Mouse (Mus musculus) heart, embryonic 15.5 days (tissue): ENCODE data around the gene Blvra. TPM values are rescaled to one million over a fixed set of nuclear protein-coding genes. Genes with fewer than 3 reads are reported as not detected.
"Not testable (repeated sequence)": the region's sequence is repeated elsewhere in the genome, so short reads cannot be mapped to it uniquely, and the experiment has no call there.

Source experiments
- ATAC-seq: fragments of 200-750 bp; cut with Nextera tagmentation; replicated peaks from 2 replicates; pipeline ENCODE4 v1.8.0; 2017; ENCODE audit warnings: low read depth, moderate TSS enrichment; ENCODE audit not compliant: insufficient number of reproducible peaks, insufficient read depth, low FRiP score
- H3K27ac ChIP-seq: fragments of 300-500 bp; sonication (generic); 2 replicates; pipeline ENCODE4 v1.5.1; 2015; ENCODE audit warnings: mild to moderate bottlenecking, inconsistent platforms
- H3K27me3 ChIP-seq: fragments of 300-500 bp; sonication (generic); 2 replicates; pipeline ENCODE4 v1.6.1; 2015; ENCODE audit warnings: inconsistent platforms
- H3K36me3 ChIP-seq: fragments of 300-500 bp; sonication (generic); 2 replicates; pipeline ENCODE4 v1.6.1; 2015; ENCODE audit warnings: mild to moderate bottlenecking, inconsistent platforms
- H3K4me1 ChIP-seq: fragments of 300-500 bp; sonication (generic); replicated peaks from 2 replicates; pipeline ENCODE4 v1.6.1; 2015; ENCODE audit warnings: inconsistent platforms
- H3K4me2 ChIP-seq: fragments of 300-500 bp; sonication (generic); 2 replicates; pipeline ENCODE4 v1.6.1; 2015; ENCODE audit warnings: inconsistent platforms, mild to moderate bottlenecking, moderate library complexity
- H3K4me3 ChIP-seq: fragments of 300-500 bp; sonication (generic); 2 replicates; pipeline ENCODE4 v1.5.1; 2015; ENCODE audit warnings: mild to moderate bottlenecking, inconsistent platforms
- H3K9ac ChIP-seq: fragments of 300-500 bp; sonication (generic); 2 replicates; pipeline ENCODE4 v1.6.1; 2015; ENCODE audit warnings: mild to moderate bottlenecking, inconsistent platforms
- H3K9me3 ChIP-seq: fragments of 300-500 bp; sonication (generic); replicated peaks from 2 replicates; pipeline ENCODE4 v1.6.1; 2016; ENCODE audit warnings: inconsistent platforms
- WGBS: fragments of 180-500 bp; shearing (Covaris S2); methylation state at CpG from one replicate; pipeline ENCODE4 v1.1.7; 2015; ENCODE audit warnings: mixed read lengths; 5-methylcytosine and 5-hydroxymethylcytosine counted together
- polyA plus RNA-seq: library from polyadenylated mRNA; unstranded; fragments of >200 nt; fragmentation: Nextera tagmentation; extraction: Ambion mirVana; gene quantifications from 2 replicates; pipeline ENCODE4 v1.2.1, GENCODE M21; 2015

Gene Blvra
- 42.0 and 44.0 TPM in 2 replicates for polyA plus RNA-seq

DNA sequence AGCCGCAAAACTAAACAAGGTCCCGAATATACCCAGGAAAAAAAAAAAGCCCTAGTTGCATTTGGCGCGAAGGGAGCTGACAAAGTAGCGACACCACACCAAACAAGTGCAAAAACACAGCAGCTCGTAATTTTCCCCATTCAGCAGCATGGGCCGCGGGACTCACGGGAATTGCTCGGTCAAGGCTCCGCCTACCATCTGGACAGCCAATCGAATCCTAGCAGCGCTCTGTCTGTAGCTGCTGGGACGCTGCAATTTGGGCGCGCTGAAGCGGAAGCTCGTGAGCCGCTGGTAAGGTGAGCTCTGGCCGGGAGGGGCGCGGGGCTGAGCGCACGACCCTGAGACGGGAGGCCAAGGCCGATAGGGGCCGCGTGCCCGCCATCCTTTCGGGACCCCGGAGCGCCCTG lies at the start of gene Blvra:
Blvra (plus strand) TSS at position 231 of the 407 bp plus-strand sequence.
- Histone ChIP-seq H3K27ac (peak within 1 kb of the TSS; percentile 82), H3K27me3 (no peaks in the 10 kb centered on the region), H3K36me3 (peaks cover 14% of the 10 kb centered on the region), H3K9me3 (no peaks in the 10 kb centered on the region), H3K4me2 (peak within 1 kb of the TSS; percentile 74), H3K9ac (peak within 1 kb of the TSS; percentile 72), H3K4me1 (peaks cover 13% of the 10 kb centered on the region), H3K4me3 (peak within 1 kb of the TSS; percentile 91)
- peak; percentile 99 for ATAC-seq
- WGBS = under 1% methylated on average over 32 of the region's 32 CpGs

DNA sequence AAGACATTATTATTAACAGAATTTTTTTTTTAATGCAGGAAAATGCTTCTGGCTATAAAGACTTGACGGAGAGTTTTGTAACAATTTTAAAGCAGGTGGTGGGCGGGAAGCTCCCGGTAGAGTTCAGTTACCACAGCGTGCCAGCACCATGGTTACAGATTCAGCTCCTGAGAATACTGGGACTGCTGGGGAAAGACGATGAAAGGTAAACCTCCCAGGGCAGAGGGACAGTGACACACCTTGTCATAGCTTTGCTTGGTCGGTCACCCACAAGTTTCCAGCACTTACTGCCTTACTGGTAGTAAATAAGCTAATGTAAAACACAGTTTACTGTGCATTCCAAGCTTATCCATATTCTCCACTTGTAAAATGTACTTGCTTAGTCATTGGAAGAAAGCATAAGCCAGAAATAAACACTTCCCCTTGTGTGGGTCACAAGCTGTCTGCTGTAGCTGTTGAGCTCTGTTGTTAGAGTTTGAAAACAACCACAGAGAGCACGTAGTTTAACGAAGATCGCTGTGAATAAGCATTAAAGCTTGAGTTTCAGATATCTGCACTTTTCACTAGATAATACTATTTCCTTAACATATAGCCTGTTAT lies 35.4 kb upstream of the Blvra start:
- Histone ChIP-seq H3K9ac (no peak overlapping the region), H3K4me2 (no peak overlapping the region), H3K27me3 (no peaks in the 10 kb centered on the region), H3K27ac (no peak overlapping the region), H3K9me3 (no peaks in the 10 kb centered on the region), H3K4me3 (no peak overlapping the region), H3K4me1 (no peaks in the 10 kb centered on the region), H3K36me3 (peaks cover 38% of the 10 kb centered on the region)
- no peak for ATAC-seq
- WGBS = 92% methylated on average over 9 of the region's 9 CpGs

DNA sequence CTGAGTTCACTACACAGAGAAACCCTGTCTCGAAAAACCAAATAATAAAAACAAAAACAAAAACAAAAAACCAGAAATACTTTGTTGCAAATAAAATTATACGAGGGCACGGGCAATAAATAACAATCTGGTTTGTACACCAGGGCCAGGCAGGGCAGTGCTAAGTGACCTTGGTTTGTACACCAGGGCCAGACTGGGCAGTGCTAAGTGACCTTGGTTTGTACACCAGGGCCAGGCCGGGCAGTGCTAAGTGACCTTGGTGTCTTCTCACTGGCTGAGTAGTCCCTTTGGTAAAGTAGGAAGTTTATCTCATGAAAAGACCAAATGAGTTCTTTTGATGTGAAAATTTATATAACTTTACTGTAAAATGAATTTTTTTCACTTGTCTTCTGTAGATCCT lies 33.2 kb upstream of the Blvra start:
- no peak overlapping the region for H3K27ac ChIP-seq
- 85% methylated on average over 4 of the region's 4 CpGs for WGBS
- peaks cover 36% of the 10 kb centered on the region for H3K36me3 ChIP-seq
- H3K9ac ChIP-seq = no peak overlapping the region
- H3K4me2 ChIP-seq = no peak overlapping the region
- ATAC-seq = no peak
- no peaks in the 10 kb centered on the region for H3K9me3 ChIP-seq
- H3K27me3 ChIP-seq = no peaks in the 10 kb centered on the region
- H3K4me1 ChIP-seq = no peaks in the 10 kb centered on the region
- no peak overlapping the region for H3K4me3 ChIP-seq

DNA sequence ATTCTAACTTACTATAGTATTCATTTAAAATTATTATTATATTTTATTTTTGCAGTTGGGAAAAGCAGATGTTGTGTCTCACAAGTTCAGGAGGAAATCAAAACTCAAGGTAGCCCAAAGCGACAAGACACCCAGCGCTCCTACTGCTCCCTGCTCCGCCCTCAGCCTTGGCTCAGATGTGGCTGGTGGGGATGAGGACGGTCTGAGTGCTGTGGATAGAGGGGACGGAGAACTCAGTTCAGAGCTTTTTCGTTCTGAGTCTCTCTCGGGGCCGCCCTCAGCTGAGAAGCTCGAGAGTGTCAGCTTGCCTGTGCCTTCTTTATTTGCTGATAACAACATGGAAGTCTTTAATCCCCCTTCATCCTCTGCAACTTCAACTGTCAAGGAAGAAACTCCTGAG lies 9.0 kb upstream of the Blvra start:
- no peak overlapping the region for H3K9ac ChIP-seq
- no peak for ATAC-seq
- H3K4me1 ChIP-seq = no peaks in the 10 kb centered on the region
- no peaks in the 10 kb centered on the region for H3K9me3 ChIP-seq
- H3K36me3 ChIP-seq = peaks cover 53% of the 10 kb centered on the region
- H3K4me3 ChIP-seq = no peak overlapping the region
- no peaks in the 10 kb centered on the region for H3K27me3 ChIP-seq
- no peak overlapping the region for H3K27ac ChIP-seq
- WGBS = 92% methylated on average over 9 of the region's 9 CpGs
- no peak overlapping the region for H3K4me2 ChIP-seq

DNA sequence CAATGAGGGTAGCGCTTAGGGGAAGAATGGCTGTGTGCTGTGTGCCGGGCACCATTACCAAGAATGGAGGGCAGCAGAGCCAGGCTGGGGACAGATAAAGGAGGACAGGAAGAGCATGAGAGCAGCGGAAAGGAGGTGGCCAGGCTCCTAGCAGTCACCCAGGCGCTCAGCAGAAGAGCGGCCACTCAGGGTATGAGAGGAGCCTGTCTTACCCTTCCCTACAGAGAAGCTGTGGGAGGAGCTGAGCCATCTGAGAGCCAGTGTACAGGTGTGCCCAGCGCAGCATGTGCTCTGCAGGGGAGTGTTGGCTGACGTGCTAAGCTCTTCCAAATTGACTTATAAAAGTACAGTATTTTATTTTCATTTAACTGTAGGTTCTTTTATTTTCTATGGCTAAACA lies 1.7 kb upstream of the Blvra start:
- no peak for ATAC-seq
- Histone ChIP-seq H3K27ac (no peak overlapping the region), H3K27me3 (no peaks in the 10 kb centered on the region), H3K4me3 (no peak overlapping the region), H3K9ac (no peak overlapping the region), H3K4me1 (peaks cover 13% of the 10 kb centered on the region), H3K9me3 (no peaks in the 10 kb centered on the region), H3K4me2 (no peak overlapping the region), H3K36me3 (peaks cover 14% of the 10 kb centered on the region)
- 78% methylated on average over 7 of the region's 7 CpGs for WGBS

DNA sequence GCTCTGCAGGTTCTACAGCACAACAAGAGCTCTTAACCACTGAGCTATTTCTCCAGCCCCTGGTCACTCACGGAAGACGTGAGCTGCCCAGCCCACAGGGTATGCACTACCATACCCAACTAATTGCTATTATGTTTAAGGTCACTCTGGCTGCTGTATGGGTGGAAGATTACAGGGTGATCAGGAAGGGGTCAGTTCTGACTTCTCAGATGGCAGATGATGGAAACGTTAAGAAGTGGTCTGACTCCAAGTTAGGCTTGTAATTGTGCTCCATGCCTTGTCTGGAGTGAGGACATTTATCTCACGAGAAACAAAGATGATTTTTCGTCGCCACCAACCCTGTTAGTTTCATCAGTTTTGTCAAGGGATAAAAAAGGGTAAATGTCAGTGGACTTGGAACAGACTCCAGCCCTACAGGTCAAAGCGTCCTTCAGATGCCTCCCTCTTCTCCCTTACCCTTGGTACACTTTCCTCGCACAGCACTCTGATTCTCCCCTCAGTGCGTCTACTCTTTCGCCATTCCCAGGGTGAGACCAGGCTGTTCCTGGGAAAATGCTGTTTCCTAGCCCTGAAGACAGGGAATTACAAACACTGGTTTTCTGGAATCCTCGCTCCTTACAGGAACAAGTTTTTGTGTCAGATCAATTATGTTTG lies 557 bp upstream of the Blvra start:
- Histone ChIP-seq H3K27me3 (no peaks in the 10 kb centered on the region), H3K9me3 (no peaks in the 10 kb centered on the region), H3K27ac (peak overlapping the region; percentile 82), H3K9ac (peak overlapping the region; percentile 72), H3K4me2 (peak overlapping the region; percentile 74), H3K4me1 (peaks cover 13% of the 10 kb centered on the region), H3K36me3 (peaks cover 14% of the 10 kb centered on the region), H3K4me3 (peak overlapping the region; percentile 91)
- ATAC-seq = no peak
- 16% methylated on average over 11 of the region's 11 CpGs for WGBS

DNA sequence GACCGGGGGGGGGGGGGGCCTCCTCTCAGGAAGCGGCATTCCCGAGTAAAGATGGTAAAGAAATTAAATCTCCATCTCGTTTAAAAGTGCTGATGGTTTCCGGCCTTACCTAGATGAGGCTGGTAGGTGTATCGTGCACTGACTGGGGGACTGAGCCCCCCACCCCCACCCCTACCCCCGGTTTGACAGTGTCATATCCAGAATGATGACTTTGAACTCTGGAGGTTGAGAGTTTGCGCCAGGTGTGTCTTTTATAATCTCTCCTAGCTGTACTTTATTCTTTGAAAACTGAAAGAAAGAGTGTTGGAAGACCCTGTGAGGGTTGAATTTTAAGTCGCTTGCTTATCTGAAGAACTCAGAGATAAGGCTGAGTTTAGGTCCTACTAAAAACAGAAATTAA lies 414 bp downstream of the Blvra start:
- no peaks in the 10 kb centered on the region for H3K9me3 ChIP-seq
- H3K27ac ChIP-seq = peak overlapping the region; percentile 82
- H3K4me2 ChIP-seq = peak overlapping the region; percentile 74
- ATAC-seq = peak; percentile 36; the same call in 1 of the 2 replicates
- H3K36me3 ChIP-seq = peaks cover 11% of the 10 kb centered on the region
- peak overlapping the region; percentile 91 for H3K4me3 ChIP-seq
- H3K4me1 ChIP-seq = peaks cover 13% of the 10 kb centered on the region
- H3K9ac ChIP-seq = peak overlapping the region; percentile 72
- 8% methylated on average over 9 of the region's 9 CpGs for WGBS
- no peaks in the 10 kb centered on the region for H3K27me3 ChIP-seq

DNA sequence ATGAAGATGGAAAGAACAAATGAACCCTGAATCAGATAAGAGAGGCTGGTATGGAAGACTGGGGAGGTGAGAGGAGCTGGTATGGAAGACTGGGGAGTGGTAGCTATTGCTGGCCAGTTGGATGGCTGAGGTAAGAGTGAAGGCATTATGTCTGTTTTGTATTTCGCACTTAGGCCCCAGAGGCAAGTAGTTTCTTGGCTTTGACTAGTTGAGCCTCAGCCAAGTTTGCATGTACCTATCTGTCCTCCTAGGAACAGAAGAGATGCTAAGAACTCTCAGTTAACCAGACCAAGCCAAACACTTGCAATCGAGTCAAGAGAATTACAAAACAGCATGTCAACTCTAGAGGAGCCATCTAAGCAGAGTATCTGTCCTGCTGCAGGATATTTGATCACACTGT lies 3.7 kb downstream of the Blvra start:
- 95% methylated on average over 2 of the region's 2 CpGs for WGBS
- ATAC-seq = no peak
- H3K27ac ChIP-seq = no peak overlapping the region

DNA sequence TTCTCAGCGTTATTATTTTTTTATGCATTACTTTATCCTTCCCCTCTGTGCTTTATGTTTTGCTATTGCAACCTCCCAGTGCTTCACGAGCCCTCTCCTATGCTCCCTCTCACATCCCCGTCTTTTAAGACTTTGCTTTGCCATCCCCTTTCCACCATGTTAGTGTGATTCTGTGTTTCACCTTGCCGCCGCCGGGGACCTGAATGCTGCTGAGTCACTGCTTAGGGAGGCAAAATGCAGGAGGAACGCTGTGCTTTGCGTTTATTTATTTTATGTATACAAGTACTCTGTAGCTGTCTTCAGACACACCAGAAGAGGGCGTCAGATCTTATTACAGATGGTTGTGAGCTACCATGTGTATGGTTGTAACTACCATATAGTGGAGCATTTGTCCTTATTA lies 7.1 kb downstream of the Blvra start:
- H3K9me3 ChIP-seq = no peaks in the 10 kb centered on the region
- ATAC-seq = no peak
- no peak overlapping the region for H3K4me3 ChIP-seq
- H3K36me3 ChIP-seq = no peaks in the 10 kb centered on the region
- H3K4me2 ChIP-seq = no peak overlapping the region
- no peaks in the 10 kb centered on the region for H3K4me1 ChIP-seq
- H3K9ac ChIP-seq = no peak overlapping the region
- no peaks in the 10 kb centered on the region for H3K27me3 ChIP-seq
- no peak overlapping the region for H3K27ac ChIP-seq
- WGBS = 77% methylated on average over 9 of the region's 9 CpGs

More for the DNA sequence above, 3.7 kb downstream of the Blvra start:
- Histone ChIP-seq H3K27me3 (no peaks in the 10 kb centered on the region), H3K4me1 (peaks cover 13% of the 10 kb centered on the region), H3K4me3 (no peak overlapping the region), H3K9ac (no peak overlapping the region), H3K4me2 (no peak overlapping the region), H3K9me3 (no peaks in the 10 kb centered on the region), H3K36me3 (no peaks in the 10 kb centered on the region)

DNA sequence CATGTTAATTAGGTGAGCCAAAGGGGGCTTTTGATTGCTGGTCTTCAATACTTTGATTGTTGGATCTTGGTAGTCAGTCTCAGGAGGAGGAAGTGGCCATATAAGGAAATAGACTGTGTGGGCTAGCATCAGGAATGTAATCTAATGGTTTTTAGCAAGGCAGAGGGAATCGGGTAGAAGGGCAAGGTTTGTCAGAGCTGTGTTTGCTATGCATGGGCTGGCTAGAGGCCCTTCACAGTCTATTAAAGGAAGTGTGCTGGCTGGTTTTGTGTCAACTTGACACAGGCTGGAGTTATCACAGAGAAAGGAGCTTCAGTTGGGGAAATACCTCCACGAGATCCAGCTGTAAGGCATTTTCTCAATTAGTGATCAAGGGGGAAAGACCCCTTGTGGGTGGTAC lies 8.6 kb downstream of the Blvra start:
- H3K27ac ChIP-seq, ATAC-seq, H3K4me3 ChIP-seq, H3K27me3 ChIP-seq, H3K4me1 ChIP-seq, H3K36me3 ChIP-seq, H3K9ac ChIP-seq, H3K9me3 ChIP-seq, H3K4me2 ChIP-seq: not testable (repeated sequence)
- WGBS = 57% methylated on average over 2 of the region's 2 CpGs

DNA sequence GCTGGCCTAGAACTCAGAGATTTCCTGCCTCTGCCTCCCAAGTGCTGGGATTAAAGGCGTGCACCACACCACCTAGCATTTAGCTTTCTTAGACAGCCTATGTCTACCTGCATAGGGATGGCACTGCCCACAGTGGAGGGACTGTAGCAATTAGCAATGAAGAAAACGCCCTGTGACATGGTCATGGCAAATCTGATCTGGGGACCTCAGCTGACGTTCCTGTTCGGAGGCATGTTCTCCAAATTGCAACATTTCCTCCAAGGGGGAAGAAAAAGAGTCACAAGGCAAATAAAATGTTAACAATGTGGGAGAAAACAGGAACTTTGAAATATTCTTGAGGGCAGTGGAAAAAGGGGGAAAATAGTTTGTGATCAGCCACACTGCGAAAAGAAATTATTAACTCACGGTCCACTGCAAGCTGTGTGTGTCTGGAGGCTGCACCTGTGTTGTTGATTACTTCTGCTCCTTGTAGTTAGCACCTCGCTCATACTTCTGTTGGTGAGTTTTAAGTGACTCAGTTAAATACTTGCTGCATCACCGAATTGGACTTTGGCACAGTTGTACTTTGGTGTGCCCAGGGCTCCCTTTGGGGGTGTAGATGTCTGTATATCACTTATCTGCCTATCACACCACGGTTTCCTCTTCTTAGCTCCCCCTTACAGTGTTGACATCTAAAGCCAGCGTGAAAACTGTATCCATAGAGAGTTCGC lies 9.6 kb downstream of the Blvra start:
- no peak for ATAC-seq
- WGBS = 86% methylated on average over 11 of the region's 11 CpGs

More for the DNA sequence above, 9.6 kb downstream of the Blvra start:
- Histone ChIP-seq H3K4me3 (no peak overlapping the region), H3K27ac (no peak overlapping the region), H3K4me1 (no peaks in the 10 kb centered on the region), H3K4me2 (no peak overlapping the region), H3K27me3 (no peaks in the 10 kb centered on the region), H3K9ac (no peak overlapping the region), H3K36me3 (no peaks in the 10 kb centered on the region), H3K9me3 (no peaks in the 10 kb centered on the region)
